Mouse (Mus musculus): ENCODE measurements around the gene Abi3bp. TPM values are rescaled to one million over a fixed set of nuclear protein-coding genes. Genes with fewer than 3 reads are reported as not detected.

Gene Abi3bp
- polyA plus RNA-seq, 1 experiment from 2014 or later = 0.39 TPM

DNA sequence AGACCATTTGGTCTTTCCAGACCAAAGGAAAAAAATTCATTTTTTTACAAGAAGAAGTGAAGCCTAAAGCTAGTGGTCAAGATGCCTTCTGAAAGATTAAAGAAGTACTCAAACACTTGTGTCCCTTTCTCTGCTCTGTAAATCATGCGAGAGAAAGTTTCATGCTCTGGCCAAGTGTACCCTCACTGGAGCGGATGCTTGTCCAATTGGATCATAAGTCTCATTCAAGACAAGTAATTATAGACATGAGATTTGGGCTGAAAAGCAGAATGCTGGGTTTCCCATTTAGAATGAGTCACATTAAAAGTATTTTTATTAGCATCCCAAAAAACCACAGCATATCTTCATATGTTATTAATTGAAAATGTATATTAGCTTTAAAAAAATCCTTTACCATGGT is 4.5 kb upstream of the Abi3bp start:
- H3K4me3 ChIP-seq (ENCODE audit: low read depth, low read length) = no peak overlapping the region

GRCm38 (mm10) chr16:56475676-56476075 is 2.0 kb upstream of the Abi3bp start:
- no peaks in the 10 kb centered on the region for H3K27me3 ChIP-seq (ENCODE audit: control insufficient read depth, insufficient read depth, low read length)
- H3K36me3 ChIP-seq (ENCODE audit: control insufficient read depth, insufficient read depth, low read length) = no peaks in the 10 kb centered on the region
- H3K4me3 ChIP-seq (ENCODE audit: low read depth, low read length) = no peak overlapping the region
- H3K4me1 ChIP-seq (ENCODE audit: control insufficient read depth, insufficient read depth, low read length) = no peaks in the 10 kb centered on the region
- no peaks in the 10 kb centered on the region for H3K9me3 ChIP-seq (replicated peaks; ENCODE audit: control insufficient read depth, low read length)
- ATAC-seq (replicated peaks; ENCODE audit: insufficient number of reproducible peaks, low FRiP score, low TSS enrichment) = no peak
- 78% methylated on average over 5 of the region's 5 CpGs for WGBS (ENCODE audit: insufficient replicate concordance)
- no peak overlapping the region for H3K4me2 ChIP-seq
- no peak overlapping the region for H3K9ac ChIP-seq (ENCODE audit: low read depth, low read length)
- no peak overlapping the region for H3K27ac ChIP-seq (ENCODE audit: low read depth, low read length)

More for the DNA sequence above, 4.5 kb upstream of the Abi3bp start:
- Histone ChIP-seq H3K27me3 (ENCODE audit: control insufficient read depth, insufficient read depth, low read length) (no peaks in the 10 kb centered on the region), H3K9me3 (replicated peaks; ENCODE audit: control insufficient read depth, low read length) (no peaks in the 10 kb centered on the region), H3K4me2 (no peak overlapping the region), H3K9ac (ENCODE audit: low read depth, low read length) (no peak overlapping the region), H3K27ac (ENCODE audit: low read depth, low read length) (no peak overlapping the region), H3K36me3 (ENCODE audit: control insufficient read depth, insufficient read depth, low read length) (no peaks in the 10 kb centered on the region), H3K4me1 (ENCODE audit: control insufficient read depth, insufficient read depth, low read length) (no peaks in the 10 kb centered on the region)
- WGBS (ENCODE audit: insufficient replicate concordance) = 85% methylated on average over 2 of the region's 2 CpGs
- ATAC-seq (replicated peaks; ENCODE audit: insufficient number of reproducible peaks, low FRiP score, low TSS enrichment) = no peak

- H3K27ac ChIP-seq (ENCODE audit: low read depth, low read length) = no peak overlapping the region
- WGBS (ENCODE audit: insufficient replicate concordance) = 44% methylated on average over 12 of the region's 12 CpGs
- H3K4me3 ChIP-seq (ENCODE audit: low read depth, low read length) = peak overlapping the region; percentile 29
- no peaks in the 10 kb centered on the region for H3K27me3 ChIP-seq (ENCODE audit: control insufficient read depth, insufficient read depth, low read length)
- H3K4me2 ChIP-seq = peak overlapping the region; percentile 41
- no peaks in the 10 kb centered on the region for H3K4me1 ChIP-seq (ENCODE audit: control insufficient read depth, insufficient read depth, low read length)
- H3K9me3 ChIP-seq (replicated peaks; ENCODE audit: control insufficient read depth, low read length) = no peaks in the 10 kb centered on the region
- ATAC-seq (replicated peaks; ENCODE audit: insufficient number of reproducible peaks, low FRiP score, low TSS enrichment) = no peak
- H3K9ac ChIP-seq (ENCODE audit: low read depth, low read length) = no peak overlapping the region
- H3K36me3 ChIP-seq (ENCODE audit: control insufficient read depth, insufficient read depth, low read length) = no peaks in the 10 kb centered on the region
These were observed 1.0 kb downstream of the Abi3bp start for GRCm38 (mm10) chr16:56478575-56479191.

DNA sequence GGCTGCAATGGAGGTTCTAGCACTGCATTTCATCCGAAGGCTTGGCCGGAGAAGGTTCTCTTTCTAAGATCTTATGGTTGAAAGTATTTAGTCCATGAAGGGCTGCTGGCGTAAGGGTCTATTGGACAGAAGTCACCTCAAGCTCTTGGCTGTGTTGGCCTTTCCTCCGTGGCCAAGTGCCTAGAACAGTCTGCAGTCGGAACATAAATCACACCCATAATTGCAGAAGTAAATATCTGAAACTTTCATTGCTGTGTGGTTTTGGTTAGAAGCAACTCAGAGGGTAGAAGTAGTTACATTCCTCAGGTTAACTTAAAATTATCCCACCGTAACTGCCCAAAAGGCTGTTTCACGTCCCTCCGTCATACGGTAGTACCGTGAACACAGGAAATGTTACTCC is 5.8 kb downstream of the Abi3bp start:
- Histone ChIP-seq H3K4me3 (ENCODE audit: low read depth, low read length) (no peak overlapping the region), H3K4me2 (no peak overlapping the region), H3K27ac (ENCODE audit: low read depth, low read length) (no peak overlapping the region), H3K9ac (ENCODE audit: low read depth, low read length) (no peak overlapping the region), H3K9me3 (replicated peaks; ENCODE audit: control insufficient read depth, low read length) (no peaks in the 10 kb centered on the region), H3K27me3 (ENCODE audit: control insufficient read depth, insufficient read depth, low read length) (no peaks in the 10 kb centered on the region), H3K4me1 (ENCODE audit: control insufficient read depth, insufficient read depth, low read length) (no peaks in the 10 kb centered on the region), H3K36me3 (ENCODE audit: control insufficient read depth, insufficient read depth, low read length) (no peaks in the 10 kb centered on the region)
- ATAC-seq (replicated peaks; ENCODE audit: insufficient number of reproducible peaks, low FRiP score, low TSS enrichment) = no peak
- WGBS (ENCODE audit: insufficient replicate concordance) = 91% methylated on average over 10 of the region's 10 CpGs

DNA sequence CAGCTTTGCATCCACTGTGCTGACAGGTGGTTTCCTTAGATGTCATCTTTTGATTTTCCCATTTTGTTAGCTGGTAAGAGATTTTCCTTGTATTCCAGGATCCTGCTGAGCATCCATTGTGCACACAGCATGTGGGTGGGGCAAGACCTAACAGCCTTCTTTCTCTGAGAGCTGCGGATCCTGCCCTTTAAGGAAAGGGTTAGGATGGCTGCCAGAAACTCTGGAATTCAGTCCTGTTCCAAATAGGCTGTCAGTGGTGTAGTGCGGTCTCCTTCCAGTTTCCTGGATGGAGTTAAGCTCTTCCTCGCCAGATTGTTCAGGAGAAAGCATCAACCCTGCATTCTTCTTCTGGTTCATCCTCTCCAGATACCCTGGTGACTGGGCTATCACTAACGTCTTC is 8.8 kb downstream of the Abi3bp start:
- Histone ChIP-seq H3K9me3 (replicated peaks; ENCODE audit: control insufficient read depth, low read length) (no peaks in the 10 kb centered on the region), H3K27me3 (ENCODE audit: control insufficient read depth, insufficient read depth, low read length) (no peaks in the 10 kb centered on the region), H3K36me3 (ENCODE audit: control insufficient read depth, insufficient read depth, low read length) (no peaks in the 10 kb centered on the region), H3K4me3 (ENCODE audit: low read depth, low read length) (no peak overlapping the region), H3K27ac (ENCODE audit: low read depth, low read length) (no peak overlapping the region), H3K4me1 (ENCODE audit: control insufficient read depth, insufficient read depth, low read length) (no peaks in the 10 kb centered on the region), H3K9ac (ENCODE audit: low read depth, low read length) (no peak overlapping the region), H3K4me2 (no peak overlapping the region)
- WGBS (ENCODE audit: insufficient replicate concordance) = 57% methylated on average over 4 of the region's 4 CpGs
- ATAC-seq (replicated peaks; ENCODE audit: insufficient number of reproducible peaks, low FRiP score, low TSS enrichment) = no peak

DNA sequence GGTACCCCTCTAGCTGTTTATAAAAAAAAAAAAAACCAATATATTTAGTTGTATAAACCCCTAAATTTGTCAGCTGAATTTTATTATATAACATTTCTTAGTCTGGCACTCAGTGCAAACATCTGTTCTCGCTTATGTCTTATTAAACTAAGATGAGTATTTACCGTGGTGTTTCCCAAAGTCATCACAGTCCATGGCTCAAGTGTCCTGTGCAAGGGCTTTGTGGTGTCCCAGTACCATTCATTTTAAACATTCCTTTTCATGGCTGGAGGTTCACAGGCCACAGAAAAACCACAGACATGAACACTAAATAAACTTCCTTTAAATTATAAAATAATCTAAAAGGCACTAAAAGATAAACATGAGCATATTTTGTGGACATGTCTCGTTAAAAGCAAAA is 13.2 kb downstream of the Abi3bp start:
- Histone ChIP-seq H3K4me1 (ENCODE audit: control insufficient read depth, insufficient read depth, low read length) (no peaks in the 10 kb centered on the region), H3K4me3 (ENCODE audit: low read depth, low read length) (no peak overlapping the region), H3K9ac (ENCODE audit: low read depth, low read length) (no peak overlapping the region), H3K4me2 (no peak overlapping the region), H3K27ac (ENCODE audit: low read depth, low read length) (no peak overlapping the region), H3K36me3 (ENCODE audit: control insufficient read depth, insufficient read depth, low read length) (no peaks in the 10 kb centered on the region), H3K9me3 (replicated peaks; ENCODE audit: control insufficient read depth, low read length) (no peaks in the 10 kb centered on the region), H3K27me3 (ENCODE audit: control insufficient read depth, insufficient read depth, low read length) (no peaks in the 10 kb centered on the region)
- 75% methylated on average over 3 of the region's 3 CpGs for WGBS (ENCODE audit: insufficient replicate concordance)
- ATAC-seq (replicated peaks; ENCODE audit: insufficient number of reproducible peaks, low FRiP score, low TSS enrichment) = no peak

GRCm38 (mm10) chr16:56495266-56495665 is 17.6 kb downstream of the Abi3bp start:
- Histone ChIP-seq H3K4me2 (no peak overlapping the region), H3K4me3 (ENCODE audit: low read depth, low read length) (no peak overlapping the region), H3K27me3 (ENCODE audit: control insufficient read depth, insufficient read depth, low read length) (no peaks in the 10 kb centered on the region), H3K36me3 (ENCODE audit: control insufficient read depth, insufficient read depth, low read length) (no peaks in the 10 kb centered on the region), H3K9ac (ENCODE audit: low read depth, low read length) (no peak overlapping the region), H3K4me1 (ENCODE audit: control insufficient read depth, insufficient read depth, low read length) (no peaks in the 10 kb centered on the region), H3K27ac (ENCODE audit: low read depth, low read length) (no peak overlapping the region), H3K9me3 (replicated peaks; ENCODE audit: control insufficient read depth, low read length) (no peaks in the 10 kb centered on the region)
- WGBS (ENCODE audit: insufficient replicate concordance) = 58% methylated on average over 4 of the region's 4 CpGs
- ATAC-seq (replicated peaks; ENCODE audit: insufficient number of reproducible peaks, low FRiP score, low TSS enrichment) = no peak

GRCm38 (mm10) chr16:56496743-56497142 is 19.1 kb downstream of the Abi3bp start:
- Histone ChIP-seq H3K36me3 (ENCODE audit: control insufficient read depth, insufficient read depth, low read length) (no peaks in the 10 kb centered on the region), H3K4me2 (no peak overlapping the region), H3K27ac (ENCODE audit: low read depth, low read length) (no peak overlapping the region), H3K27me3 (ENCODE audit: control insufficient read depth, insufficient read depth, low read length) (no peaks in the 10 kb centered on the region), H3K4me1 (ENCODE audit: control insufficient read depth, insufficient read depth, low read length) (no peaks in the 10 kb centered on the region), H3K4me3 (ENCODE audit: low read depth, low read length) (no peak overlapping the region), H3K9ac (ENCODE audit: low read depth, low read length) (no peak overlapping the region), H3K9me3 (replicated peaks; ENCODE audit: control insufficient read depth, low read length) (no peaks in the 10 kb centered on the region)
- WGBS (ENCODE audit: insufficient replicate concordance) = 54% methylated on average over 4 of the region's 4 CpGs
- no peak for ATAC-seq (replicated peaks; ENCODE audit: insufficient number of reproducible peaks, low FRiP score, low TSS enrichment)

DNA sequence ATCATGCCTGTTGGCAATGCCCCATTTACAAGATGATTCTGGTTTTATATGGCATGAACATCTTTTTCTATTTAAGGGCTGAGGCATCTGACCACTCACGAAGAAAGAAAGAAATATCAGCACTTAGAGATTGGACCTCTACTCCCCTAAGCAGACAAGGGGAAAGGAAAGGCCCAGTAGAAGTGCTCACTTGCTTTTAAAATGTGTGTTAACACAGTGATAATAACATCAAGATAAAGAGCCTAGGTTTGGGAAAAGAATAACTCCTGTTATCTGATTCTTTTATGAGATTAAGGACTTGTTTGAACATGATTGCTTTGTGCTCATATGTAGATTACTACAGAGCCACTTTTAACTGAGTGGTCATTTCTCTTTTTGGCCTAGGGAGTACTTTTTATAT is 21.0 kb downstream of the Abi3bp start:
- no peaks in the 10 kb centered on the region for H3K9me3 ChIP-seq (replicated peaks; ENCODE audit: control insufficient read depth, low read length)
- 47% methylated on average over 1 of the region's 1 CpGs for WGBS (ENCODE audit: insufficient replicate concordance)
- no peak overlapping the region for H3K4me2 ChIP-seq
- H3K27ac ChIP-seq (ENCODE audit: low read depth, low read length) = no peak overlapping the region
- no peak for ATAC-seq (replicated peaks; ENCODE audit: insufficient number of reproducible peaks, low FRiP score, low TSS enrichment)
- H3K4me1 ChIP-seq (ENCODE audit: control insufficient read depth, insufficient read depth, low read length) = no peaks in the 10 kb centered on the region
- H3K36me3 ChIP-seq (ENCODE audit: control insufficient read depth, insufficient read depth, low read length) = no peaks in the 10 kb centered on the region
- H3K27me3 ChIP-seq (ENCODE audit: control insufficient read depth, insufficient read depth, low read length) = no peaks in the 10 kb centered on the region
- no peak overlapping the region for H3K9ac ChIP-seq (ENCODE audit: low read depth, low read length)
- no peak overlapping the region for H3K4me3 ChIP-seq (ENCODE audit: low read depth, low read length)
